Mouse (Mus musculus): ENCODE measurements at regions not wholly inside any gene's neighbourhood (a gene's known extent, or its start where the extent isn't known, plus 50 kb on each side); places are given as distances from the start of the nearest gene placed in this dataset.
A peak's percentile ranks its signal among the peaks of the same experiment; 100 is the strongest.

- no peak overlapping the region for H3K9ac ChIP-seq
- no peak overlapping the region for H3K4me3 ChIP-seq (ENCODE audit: low read depth, low read length)
- TF ChIP-seq CTCF (IDR thresholded peaks at IDR 0.05; ENCODE audit: low read depth), result no peak
- no peaks in the 10 kb centered on the region for H3K4me1 ChIP-seq (ENCODE audit: insufficient read depth)
- no peaks in the 10 kb centered on the region for H3K36me3 ChIP-seq (ENCODE audit: insufficient read depth)
- H3K27me3 ChIP-seq (ENCODE audit: insufficient read depth, low read length), result no peaks in the 10 kb centered on the region
- H3K27ac ChIP-seq (ENCODE audit: low read depth, low read length), result no peak overlapping the region
- DNase-seq (peak; percentile 3), ATAC-seq (peak; percentile 47; the same call in 1 of the 2 replicates)
- no peaks in the 10 kb centered on the region for H3K9me3 ChIP-seq (ENCODE audit: low read length)
- H3K4me2 ChIP-seq (ENCODE audit: low read depth), result no peak overlapping the region
- 37% methylated on average over 18 of the region's 18 CpGs for WGBS
Observed at GRCm38 (mm10) chr13:72121554-72122229, 158.2 kb upstream of the Irx1 start.

- DNase-seq, result peak; percentile 8
- no peak overlapping the region for H3K27ac ChIP-seq (ENCODE audit: low read depth, low read length)
- no peaks in the 10 kb centered on the region for H3K9me3 ChIP-seq (ENCODE audit: low read length)
- no peak overlapping the region for H3K4me3 ChIP-seq (ENCODE audit: low read depth, low read length)
- H3K27me3 ChIP-seq (ENCODE audit: insufficient read depth, low read length), result no peaks in the 10 kb centered on the region
- 0 out of 2 replicates have a peak, but pooled peaks have one; percentile 14 for ATAC-seq
- no peak overlapping the region for H3K9ac ChIP-seq
- H3K4me1 ChIP-seq (ENCODE audit: insufficient read depth), result no peaks in the 10 kb centered on the region
- H3K4me2 ChIP-seq (ENCODE audit: low read depth), result no peak overlapping the region
- no peaks in the 10 kb centered on the region for H3K36me3 ChIP-seq (ENCODE audit: insufficient read depth)
- no peak for TF ChIP-seq CTCF (IDR thresholded peaks at IDR 0.05; ENCODE audit: low read depth)
- 10% methylated on average over 11 of the region's 11 CpGs for WGBS
Observed at GRCm38 (mm10) chr13:72122230-72122627, 158.7 kb upstream of the Irx1 start.

- no peak for DNase-seq
- Histone ChIP-seq H3K9me3 (ENCODE audit: low read length) (no peaks in the 10 kb centered on the region), H3K9ac (no peak overlapping the region), H3K27ac (ENCODE audit: low read depth, low read length) (no peak overlapping the region), H3K4me2 (ENCODE audit: low read depth) (no peak overlapping the region), H3K4me3 (ENCODE audit: low read depth, low read length) (no peak overlapping the region), H3K27me3 (ENCODE audit: insufficient read depth, low read length) (no peaks in the 10 kb centered on the region), H3K36me3 (ENCODE audit: insufficient read depth) (no peaks in the 10 kb centered on the region), H3K4me1 (ENCODE audit: insufficient read depth) (no peaks in the 10 kb centered on the region)
- TF ChIP-seq CTCF (IDR thresholded peaks at IDR 0.05; ENCODE audit: low read depth), result no peak
- no peak for ATAC-seq
- WGBS, result 89% methylated on average over 1 of the region's 1 CpGs
Observed at GRCm38 (mm10) chr13:72128306-72128705, 164.8 kb upstream of the Irx1 start.

GRCm38 (mm10) chr13:72131341-72131740, 167.8 kb upstream of the Irx1 start:
- Histone ChIP-seq H3K4me2 (ENCODE audit: low read depth) (no peak overlapping the region), H3K9ac (no peak overlapping the region), H3K27me3 (ENCODE audit: insufficient read depth, low read length) (no peaks in the 10 kb centered on the region), H3K27ac (ENCODE audit: low read depth, low read length) (no peak overlapping the region), H3K9me3 (ENCODE audit: low read length) (no peaks in the 10 kb centered on the region), H3K4me1 (ENCODE audit: insufficient read depth) (no peaks in the 10 kb centered on the region), H3K4me3 (ENCODE audit: low read depth, low read length) (no peak overlapping the region), H3K36me3 (ENCODE audit: insufficient read depth) (no peaks in the 10 kb centered on the region)
- DNase-seq, result no peak
- TF ChIP-seq CTCF (IDR thresholded peaks at IDR 0.05; ENCODE audit: low read depth), result no peak
- WGBS, result 98% methylated on average over 2 of the region's 2 CpGs
- ATAC-seq, result no peak

GRCm38 (mm10) chr13:72134101-72134768, 170.7 kb upstream of the Irx1 start:
- no peaks in the 10 kb centered on the region for H3K9me3 ChIP-seq (ENCODE audit: low read length)
- no peaks in the 10 kb centered on the region for H3K4me1 ChIP-seq (ENCODE audit: insufficient read depth)
- DNase-seq, result no peak
- H3K4me3 ChIP-seq (ENCODE audit: low read depth, low read length), result no peak overlapping the region
- no peak for ATAC-seq
- WGBS, result 86% methylated on average over 8 of the region's 8 CpGs
- no peaks in the 10 kb centered on the region for H3K36me3 ChIP-seq (ENCODE audit: insufficient read depth)
- TF ChIP-seq CTCF (IDR thresholded peaks at IDR 0.05; ENCODE audit: low read depth), result no peak
- no peak overlapping the region for H3K27ac ChIP-seq (ENCODE audit: low read depth, low read length)
- no peak overlapping the region for H3K9ac ChIP-seq
- no peaks in the 10 kb centered on the region for H3K27me3 ChIP-seq (ENCODE audit: insufficient read depth, low read length)
- no peak overlapping the region for H3K4me2 ChIP-seq (ENCODE audit: low read depth)

GRCm38 (mm10) chr13:72166225-72166624, 202.7 kb upstream of the Irx1 start:
- Histone ChIP-seq H3K27me3 (ENCODE audit: insufficient read depth, low read length) (no peaks in the 10 kb centered on the region), H3K27ac (ENCODE audit: low read depth, low read length) (no peak overlapping the region), H3K4me2 (ENCODE audit: low read depth) (no peak overlapping the region), H3K9me3 (ENCODE audit: low read length) (no peaks in the 10 kb centered on the region), H3K4me3 (ENCODE audit: low read depth, low read length) (no peak overlapping the region), H3K4me1 (ENCODE audit: insufficient read depth) (no peaks in the 10 kb centered on the region), H3K9ac (no peak overlapping the region), H3K36me3 (ENCODE audit: insufficient read depth) (no peaks in the 10 kb centered on the region)
- ATAC-seq (no peak), DNase-seq (no peak)
- WGBS, result 45% methylated on average over 2 of the region's 2 CpGs
- TF ChIP-seq CTCF (IDR thresholded peaks at IDR 0.05; ENCODE audit: low read depth), result no peak

- no peaks in the 10 kb centered on the region for H3K9me3 ChIP-seq (ENCODE audit: low read length)
- no peaks in the 10 kb centered on the region for H3K27me3 ChIP-seq (ENCODE audit: insufficient read depth, low read length)
- H3K4me1 ChIP-seq (ENCODE audit: insufficient read depth), result no peaks in the 10 kb centered on the region
- ATAC-seq, result no peak
- no peak overlapping the region for H3K9ac ChIP-seq
- DNase-seq, result no peak
- no peaks in the 10 kb centered on the region for H3K36me3 ChIP-seq (ENCODE audit: insufficient read depth)
- WGBS, result 72% methylated on average over 2 of the region's 2 CpGs
- no peak for TF ChIP-seq CTCF (IDR thresholded peaks at IDR 0.05; ENCODE audit: low read depth)
- no peak overlapping the region for H3K4me3 ChIP-seq (ENCODE audit: low read depth, low read length)
- no peak overlapping the region for H3K4me2 ChIP-seq (ENCODE audit: low read depth)
- no peak overlapping the region for H3K27ac ChIP-seq (ENCODE audit: low read depth, low read length)
Observed at GRCm38 (mm10) chr13:72167434-72167833, 203.9 kb upstream of the Irx1 start.

Measured in forebrain, postnatal 0 days (tissue).